Mouse (Mus musculus): Measurements from ENCODE around the gene Clic4.
"Not testable (repeated sequence)": the region's sequence is repeated elsewhere in the genome, so short reads cannot be mapped to it uniquely, and the experiment has no call there.

Gene Clic4

GRCm38 (mm10) chr4:135191185-135191584, 81.4 kb downstream of the Clic4 start:
- DNase-seq (ENCODE audit: low read depth, low spot score) = no peak

GRCm38 (mm10) chr4:135190364-135190763, 82.2 kb downstream of the Clic4 start:
- DNase-seq (ENCODE audit: low read depth, low spot score) = no peak

- DNase-seq (ENCODE audit: low read depth, low spot score) = no peak
Measured at GRCm38 (mm10) chr4:135189452-135190008, 83.1 kb downstream of the Clic4 start.

- not testable (repeated sequence) for DNase-seq (ENCODE audit: low read depth, low spot score)
Measured at GRCm38 (mm10) chr4:135184277-135184676, 88.3 kb downstream of the Clic4 start.

GRCm38 (mm10) chr4:135181819-135182218, 90.8 kb downstream of the Clic4 start:
- DNase-seq (ENCODE audit: low read depth, low spot score) = no peak

- DNase-seq (ENCODE audit: low read depth, low spot score) = no peak
Measured at GRCm38 (mm10) chr4:135179077-135179481, 93.5 kb downstream of the Clic4 start.

- DNase-seq (ENCODE audit: low read depth, low spot score) = no peak
Measured at GRCm38 (mm10) chr4:135177568-135177967, 95.0 kb downstream of the Clic4 start.

GRCm38 (mm10) chr4:135175406-135176120, 97.1 kb downstream of the Clic4 start:
- no peak for DNase-seq (ENCODE audit: low read depth, low spot score)

GRCm38 (mm10) chr4:135171304-135171875, 101.2 kb downstream of the Clic4 start:
- DNase-seq (ENCODE audit: low read depth, low spot score) = no peak

GRCm38 (mm10) chr4:135169501-135169900, 103.1 kb downstream of the Clic4 start:
- no peak for DNase-seq (ENCODE audit: low read depth, low spot score)

GRCm38 (mm10) chr4:135169096-135169495, 103.5 kb downstream of the Clic4 start:
- DNase-seq (ENCODE audit: low read depth, low spot score) = no peak

GRCm38 (mm10) chr4:135167816-135168527, 104.6 kb downstream of the Clic4 start:
- no peak for DNase-seq (ENCODE audit: low read depth, low spot score)

- no peak for DNase-seq (ENCODE audit: low read depth, low spot score)
Measured at GRCm38 (mm10) chr4:135166413-135167225, 106.0 kb downstream of the Clic4 start.

- DNase-seq (ENCODE audit: low read depth, low spot score) = no peak
Measured at GRCm38 (mm10) chr4:135165761-135166160, 106.9 kb downstream of the Clic4 start.

Measured in retina, postnatal 7 days (tissue).